Mouse (Mus musculus) midbrain, embryonic 12.5 days (tissue): ENCODE measurements around the gene Smoc1. TPM values are rescaled to one million over a fixed set of nuclear protein-coding genes. Genes with fewer than 3 reads are reported as not detected.

ENCODE experiments used
- ATAC-seq: fragments of 200-750 bp; cut with Nextera tagmentation; 2 replicates; pipeline ENCODE4 v1.8.0; 2017; ENCODE audit warnings: low read depth, moderate TSS enrichment, moderate library complexity; ENCODE audit not compliant: low FRiP score
- H3K27ac ChIP-seq: fragments of 300-500 bp; sonication (generic); replicated peaks from 2 replicates; pipeline ENCODE4 v1.5.1; 2016; ENCODE audit warnings: mild to moderate bottlenecking
- H3K27me3 ChIP-seq: fragments of 300-500 bp; sonication (generic); 2 replicates; pipeline ENCODE4 v1.6.1; 2016; ENCODE audit warnings: mild to moderate bottlenecking
- H3K36me3 ChIP-seq: fragments of 300-500 bp; sonication (generic); 2 replicates; pipeline ENCODE4 v1.6.1; 2016
- H3K4me1 ChIP-seq: fragments of 300-500 bp; sonication (generic); 2 replicates; pipeline ENCODE4 v1.6.1; 2016
- H3K4me2 ChIP-seq: fragments of 300-500 bp; sonication (generic); replicated peaks from 2 replicates; pipeline ENCODE4 v1.6.1; 2016; ENCODE audit warnings: mild to moderate bottlenecking, moderate library complexity
- H3K4me3 ChIP-seq: fragments of 300-500 bp; sonication (generic); 2 replicates; pipeline ENCODE4 v1.5.1; 2016; ENCODE audit warnings: mild to moderate bottlenecking
- H3K9ac ChIP-seq: fragments of 300-500 bp; sonication (generic); replicated peaks from 2 replicates; pipeline ENCODE4 v1.6.1; 2016; ENCODE audit warnings: mild to moderate bottlenecking, moderate library complexity
- H3K9me3 ChIP-seq: fragments of 300-500 bp; sonication (generic); 2 replicates; pipeline ENCODE4 v1.6.1; 2016; ENCODE audit warnings: mild to moderate bottlenecking
- WGBS: fragments of 180-500 bp; shearing (Covaris S2); methylation state at CpG from one replicate; pipeline ENCODE4 v1.1.7; 2016; 5-methylcytosine and 5-hydroxymethylcytosine counted together
- polyA plus RNA-seq: library from polyadenylated mRNA; unstranded; fragments of >200 nt; fragmentation: Nextera tagmentation; extraction: Ambion mirVana; gene quantifications from 2 replicates; pipeline ENCODE4 v1.2.1, GENCODE M21; 2016

Gene Smoc1
- 21.4 and 32.0 TPM in 2 replicates for polyA plus RNA-seq

DNA sequence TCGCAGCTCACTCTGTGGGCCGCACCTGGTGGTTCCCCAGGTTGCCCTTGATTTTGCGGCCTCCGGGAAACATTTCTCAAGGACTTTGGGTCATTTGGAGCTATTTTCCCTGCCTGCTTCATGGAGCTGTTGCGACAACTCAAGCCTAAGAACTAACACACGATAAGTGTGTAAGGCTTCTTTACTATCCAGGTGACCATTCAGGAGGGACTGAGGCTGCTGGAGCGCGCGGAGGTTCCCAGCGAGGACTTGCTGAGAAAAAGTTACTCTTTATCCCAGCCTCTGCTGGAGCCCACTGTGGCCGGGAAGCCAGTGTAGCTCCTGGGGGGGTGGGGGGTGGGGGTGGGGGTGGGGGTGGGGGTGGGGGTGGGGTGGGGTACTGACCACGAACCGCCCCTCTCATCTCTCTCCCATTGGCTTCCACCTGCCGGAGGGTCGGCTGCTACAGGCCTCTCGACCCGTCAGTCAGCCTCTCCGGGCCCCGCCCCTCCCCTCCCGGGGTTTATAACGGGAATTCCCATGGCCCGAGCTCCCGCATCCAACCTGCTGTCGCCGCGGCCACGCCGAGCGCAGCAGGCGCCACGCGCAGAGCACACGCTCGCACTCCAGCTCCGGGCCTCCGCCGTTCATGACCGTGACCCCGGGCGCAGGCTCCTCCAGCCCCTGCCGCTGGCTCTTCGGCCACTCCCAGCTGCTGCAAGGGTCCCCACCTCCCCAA, at the start of gene Smoc1:
Gene Smoc1 (plus strand): TSS at position 532 of the 718 bp plus-strand sequence.
- Histone ChIP-seq H3K27ac (no peak within 1 kb of the TSS), H3K4me3 (peak within 1 kb of the TSS; percentile 71), H3K36me3 (no peaks in the 10 kb centered on the region), H3K4me1 (peaks cover 27% of the 10 kb centered on the region), H3K27me3 (peaks cover 24% of the 10 kb centered on the region), H3K4me2 (peak within 1 kb of the TSS; percentile 70), H3K9ac (peak within 1 kb of the TSS; percentile 77), H3K9me3 (no peaks in the 10 kb centered on the region)
- WGBS: 4% methylated on average over 41 of the region's 42 CpGs
- ATAC-seq: peak; percentile 94

DNA sequence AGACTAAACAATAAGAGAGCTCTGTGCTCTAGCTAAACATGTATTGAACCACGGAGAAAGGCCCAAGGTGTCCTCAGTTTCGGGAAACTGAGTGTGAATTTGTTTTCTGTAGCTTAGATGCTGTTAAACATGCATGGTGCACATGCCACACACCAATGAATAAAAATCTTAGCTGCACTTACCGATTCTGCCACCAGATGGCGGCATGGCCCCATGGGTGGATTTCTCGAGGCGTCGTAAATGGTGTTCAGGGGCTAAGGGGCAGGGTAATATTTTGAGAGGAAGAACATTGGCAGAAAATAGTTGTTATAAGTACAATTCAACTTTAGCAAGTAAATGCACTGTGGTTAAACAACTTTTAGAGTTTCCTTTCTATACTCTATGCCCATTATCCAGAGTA, 44.3 kb upstream of the Smoc1 start:
- ATAC-seq: no peak
- no peak overlapping the region for H3K4me3 ChIP-seq
- WGBS: 1% methylated on average over 7 of the region's 7 CpGs
- H3K4me1 ChIP-seq: no peaks in the 10 kb centered on the region
- no peaks in the 10 kb centered on the region for H3K9me3 ChIP-seq
- no peak overlapping the region for H3K27ac ChIP-seq
- H3K27me3 ChIP-seq: no peaks in the 10 kb centered on the region
- H3K4me2 ChIP-seq: no peak overlapping the region
- no peak overlapping the region for H3K9ac ChIP-seq
- H3K36me3 ChIP-seq: no peaks in the 10 kb centered on the region

DNA sequence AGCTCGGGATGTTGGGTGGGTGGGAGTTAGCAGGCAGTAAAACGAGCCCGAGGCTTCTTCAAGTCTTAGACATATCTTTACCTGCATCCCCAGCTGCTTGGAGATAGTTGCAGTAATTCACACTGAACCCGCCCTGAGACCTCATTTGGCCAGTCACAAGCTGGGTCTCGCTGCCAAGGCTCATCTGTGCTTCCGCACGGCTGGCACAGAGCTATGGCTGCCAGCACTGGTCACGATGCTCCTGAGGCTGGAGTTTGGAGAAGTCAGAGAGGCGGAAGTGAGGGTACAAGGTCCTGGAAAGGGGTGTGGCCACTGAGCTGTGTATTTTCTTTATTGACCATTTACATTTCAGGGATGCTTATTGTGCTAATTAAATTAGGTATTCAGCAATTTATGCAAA, 42.9 kb upstream of the Smoc1 start:
- H3K9me3 ChIP-seq: no peaks in the 10 kb centered on the region
- H3K27me3 ChIP-seq: no peaks in the 10 kb centered on the region
- 76% methylated on average over 9 of the region's 9 CpGs for WGBS
- no peaks in the 10 kb centered on the region for H3K4me1 ChIP-seq
- no peak overlapping the region for H3K4me3 ChIP-seq
- no peak overlapping the region for H3K9ac ChIP-seq
- no peaks in the 10 kb centered on the region for H3K36me3 ChIP-seq
- ATAC-seq: no peak
- H3K4me2 ChIP-seq: no peak overlapping the region
- H3K27ac ChIP-seq: no peak overlapping the region

DNA sequence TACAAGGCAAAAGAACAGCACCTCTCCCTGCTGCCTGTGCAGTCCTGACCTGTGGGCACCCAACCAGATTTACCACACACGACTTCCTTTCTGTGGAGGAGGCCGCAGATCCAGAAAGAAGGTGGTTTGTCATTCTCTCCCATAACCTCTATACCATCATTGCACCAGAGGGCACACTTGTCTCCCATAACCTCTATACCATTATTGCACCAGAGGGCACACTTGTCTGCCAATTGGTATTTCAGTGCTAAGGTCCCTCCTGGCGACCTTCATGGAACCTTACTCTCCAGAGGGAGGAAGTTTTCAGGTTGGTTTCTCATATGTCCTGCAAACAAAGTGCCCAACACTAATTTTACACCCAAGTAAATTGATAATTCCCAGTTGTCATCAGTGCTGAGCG, 40.0 kb upstream of the Smoc1 start:
- WGBS: 85% methylated on average over 4 of the region's 4 CpGs

DNA sequence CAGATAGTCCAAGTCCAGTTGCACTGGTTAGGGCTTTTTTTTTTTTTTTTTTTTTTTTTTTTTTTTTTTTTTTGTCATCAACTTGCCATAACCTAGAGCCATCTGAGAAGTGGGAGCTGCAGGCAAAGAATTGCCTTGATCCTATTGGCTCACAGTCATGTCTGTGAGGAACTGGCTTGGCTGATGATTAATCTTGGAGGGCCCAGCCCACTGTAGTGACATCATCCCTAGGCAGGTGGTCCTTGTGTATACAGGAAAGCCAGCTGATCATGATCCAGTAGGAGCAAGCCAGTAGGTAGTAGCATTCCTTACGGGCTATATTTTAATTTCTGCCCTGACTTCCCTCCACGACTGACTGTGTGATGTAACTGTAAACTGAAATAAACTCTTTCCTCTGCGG, 38.3 kb upstream of the Smoc1 start:
- Histone ChIP-seq H3K27ac (no peak overlapping the region), H3K4me1 (peaks cover 7% of the 10 kb centered on the region), H3K36me3 (no peaks in the 10 kb centered on the region), H3K27me3 (no peaks in the 10 kb centered on the region), H3K4me3 (no peak overlapping the region), H3K9me3 (no peaks in the 10 kb centered on the region), H3K4me2 (no peak overlapping the region), H3K9ac (no peak overlapping the region)
- 88% methylated on average over 3 of the region's 3 CpGs for WGBS
- ATAC-seq: no peak

More for the DNA sequence above, 40.0 kb upstream of the Smoc1 start:
- H3K27me3 ChIP-seq: no peaks in the 10 kb centered on the region
- no peak for ATAC-seq
- H3K9ac ChIP-seq: no peak overlapping the region
- no peaks in the 10 kb centered on the region for H3K36me3 ChIP-seq
- H3K4me2 ChIP-seq: no peak overlapping the region
- H3K27ac ChIP-seq: no peak overlapping the region
- H3K4me1 ChIP-seq: peaks cover 7% of the 10 kb centered on the region
- H3K9me3 ChIP-seq: no peaks in the 10 kb centered on the region
- no peak overlapping the region for H3K4me3 ChIP-seq

DNA sequence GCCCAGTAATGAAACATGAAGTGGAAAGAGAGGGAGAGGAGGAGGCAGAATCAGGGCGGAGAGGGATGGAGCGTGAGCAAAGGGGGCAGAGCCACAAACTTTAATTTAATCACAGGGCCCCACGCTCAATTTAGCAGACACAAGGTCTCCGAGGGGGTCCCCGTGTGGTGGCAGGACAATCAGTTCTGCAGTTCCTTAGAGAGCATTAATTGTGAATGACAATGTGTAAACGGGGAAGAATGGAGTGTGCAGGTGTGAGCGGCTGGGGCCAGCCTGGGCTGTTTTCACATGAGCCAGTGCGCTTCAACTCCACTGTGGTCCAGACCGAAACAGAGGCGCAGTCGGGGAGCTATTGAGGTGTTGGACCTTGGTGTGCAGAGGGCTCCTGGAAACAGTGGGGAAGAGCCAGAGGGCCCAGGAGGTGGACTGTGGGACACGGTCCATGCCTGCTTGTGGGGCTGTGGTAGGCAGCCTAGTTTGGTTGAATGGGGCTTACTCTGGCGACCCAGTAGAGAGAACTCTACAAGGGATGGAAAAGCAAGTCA, 35.6 kb upstream of the Smoc1 start:
- Histone ChIP-seq H3K27ac (peak overlapping the region; percentile 20; the same call in 1 of the 2 replicates), H3K9me3 (peaks cover 5% of the 10 kb centered on the region; the same call in 1 of the 2 replicates), H3K4me2 (no peak overlapping the region), H3K4me1 (peaks cover 7% of the 10 kb centered on the region), H3K9ac (no peak overlapping the region), H3K36me3 (no peaks in the 10 kb centered on the region), H3K4me3 (no peak overlapping the region), H3K27me3 (no peaks in the 10 kb centered on the region)
- 48% methylated on average over 13 of the region's 13 CpGs for WGBS
- peak; percentile 49; the same call in 1 of the 2 replicates for ATAC-seq

DNA sequence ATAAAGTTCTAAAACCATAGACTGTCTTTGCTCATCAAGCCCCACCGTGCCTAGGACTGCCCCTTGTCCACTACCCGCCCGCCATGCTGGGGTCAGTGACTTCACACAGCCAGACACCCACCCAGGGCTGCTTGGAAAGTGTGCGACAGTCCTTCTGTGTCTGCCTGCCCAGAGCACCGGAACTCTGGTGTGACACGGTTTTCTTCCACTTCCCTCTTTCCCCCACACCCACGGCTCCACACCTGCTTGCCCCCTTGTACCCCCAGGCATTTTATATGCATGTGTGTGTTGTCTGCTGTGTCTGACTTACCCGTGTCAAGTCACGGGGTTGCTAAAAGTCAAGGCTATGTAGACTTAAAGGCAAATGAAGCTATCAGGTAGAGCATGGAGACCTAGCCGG, 34.8 kb upstream of the Smoc1 start:
- H3K9ac ChIP-seq: no peak overlapping the region
- no peak for ATAC-seq
- H3K27ac ChIP-seq: no peak overlapping the region
- WGBS: 88% methylated on average over 10 of the region's 10 CpGs
- H3K4me1 ChIP-seq: peaks cover 7% of the 10 kb centered on the region
- peaks cover 5% of the 10 kb centered on the region; the same call in 1 of the 2 replicates for H3K9me3 ChIP-seq
- H3K36me3 ChIP-seq: no peaks in the 10 kb centered on the region
- H3K4me3 ChIP-seq: no peak overlapping the region
- H3K4me2 ChIP-seq: no peak overlapping the region
- no peaks in the 10 kb centered on the region for H3K27me3 ChIP-seq

DNA sequence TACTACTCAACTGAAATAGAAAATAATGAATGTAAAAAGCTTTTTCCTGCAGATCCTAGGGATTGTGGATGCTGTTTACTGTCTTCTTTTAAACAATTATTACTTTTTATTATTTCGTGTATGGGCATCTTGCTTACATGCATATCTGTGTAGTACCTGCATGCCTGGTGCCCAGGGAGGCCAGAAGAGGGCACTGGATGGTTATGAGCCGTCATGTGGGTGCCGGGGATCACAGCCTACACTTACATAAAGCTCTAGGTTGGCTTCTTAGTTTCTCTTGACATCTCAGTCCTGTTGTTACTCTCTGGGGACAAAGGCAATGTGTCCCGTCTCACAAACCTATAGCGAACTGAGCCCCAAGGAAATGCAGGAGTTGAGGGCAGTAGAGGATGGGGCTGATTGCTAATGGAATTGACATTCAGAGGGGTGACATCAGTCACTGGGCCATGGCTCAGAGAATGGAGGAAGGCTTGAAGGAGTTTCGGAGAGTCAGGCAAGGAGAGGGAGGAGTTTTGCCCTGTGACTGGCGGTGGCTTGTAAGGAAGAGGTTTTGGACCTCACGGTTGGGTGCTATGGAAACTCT, 34.0 kb upstream of the Smoc1 start:
- no peak overlapping the region for H3K4me3 ChIP-seq
- H3K27me3 ChIP-seq: no peaks in the 10 kb centered on the region; the same call in 1 of the 2 replicates
- no peak overlapping the region for H3K27ac ChIP-seq
- H3K4me2 ChIP-seq: no peak overlapping the region
- WGBS: 82% methylated on average over 8 of the region's 8 CpGs
- peaks cover 5% of the 10 kb centered on the region; the same call in 1 of the 2 replicates for H3K9me3 ChIP-seq
- no peak for ATAC-seq
- no peaks in the 10 kb centered on the region for H3K36me3 ChIP-seq
- peaks cover 7% of the 10 kb centered on the region for H3K4me1 ChIP-seq
- no peak overlapping the region for H3K9ac ChIP-seq

DNA sequence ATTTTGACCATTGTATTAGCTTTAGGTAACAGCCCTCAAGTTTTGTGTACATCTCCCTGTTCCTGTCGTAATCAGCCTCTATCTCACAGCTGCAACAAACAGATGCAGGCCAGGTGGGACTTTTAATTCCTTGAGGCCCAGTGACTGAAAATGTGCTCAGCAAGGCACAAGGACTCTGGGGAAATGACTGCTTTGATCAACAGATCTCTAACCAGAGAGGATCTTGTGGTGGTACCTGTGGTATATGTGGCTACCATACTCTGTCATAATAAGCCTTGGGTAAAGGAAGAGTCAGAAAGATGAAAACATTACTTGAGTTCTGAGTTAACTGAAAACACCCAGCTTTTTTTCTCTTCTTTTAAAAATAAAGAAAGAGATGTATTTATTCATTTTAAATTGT, 32.8 kb upstream of the Smoc1 start:
- no peak overlapping the region for H3K27ac ChIP-seq
- 87% methylated on average over 1 of the region's 1 CpGs for WGBS
- peaks cover 11% of the 10 kb centered on the region for H3K4me1 ChIP-seq
- no peak for ATAC-seq
- no peak overlapping the region for H3K4me2 ChIP-seq
- H3K36me3 ChIP-seq: no peaks in the 10 kb centered on the region
- H3K9ac ChIP-seq: no peak overlapping the region
- H3K9me3 ChIP-seq: peaks cover 5% of the 10 kb centered on the region; the same call in 1 of the 2 replicates
- no peak overlapping the region for H3K4me3 ChIP-seq
- H3K27me3 ChIP-seq: no peaks in the 10 kb centered on the region; the same call in 1 of the 2 replicates

DNA sequence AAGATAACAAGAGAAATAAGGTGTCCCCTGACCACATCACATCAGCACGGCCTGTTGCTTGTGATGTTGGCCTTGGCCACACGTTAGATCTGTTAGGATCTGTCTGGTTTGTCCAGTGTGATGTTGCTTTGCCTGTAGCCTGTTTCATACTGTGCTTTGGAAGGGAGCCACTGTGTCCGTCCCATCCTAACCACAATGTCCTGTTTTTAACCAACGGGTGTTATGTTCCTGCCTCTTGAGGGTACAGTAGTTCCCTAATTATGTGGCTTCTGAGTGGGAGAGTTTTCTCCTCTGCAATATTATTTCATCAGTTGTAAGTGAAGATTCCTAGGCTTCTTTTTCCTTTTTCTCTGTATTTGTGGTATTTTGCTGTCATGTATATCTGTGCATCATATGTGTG, 31.3 kb upstream of the Smoc1 start:
- no peak for ATAC-seq
- no peak overlapping the region for H3K9ac ChIP-seq
- peaks cover 23% of the 10 kb centered on the region for H3K4me1 ChIP-seq
- WGBS: 94% methylated on average over 4 of the region's 4 CpGs
- H3K4me3 ChIP-seq: no peak overlapping the region
- H3K4me2 ChIP-seq: no peak overlapping the region
- no peaks in the 10 kb centered on the region; the same call in none of the 2 replicates for H3K27me3 ChIP-seq
- H3K36me3 ChIP-seq: no peaks in the 10 kb centered on the region
- H3K9me3 ChIP-seq: peaks cover 5% of the 10 kb centered on the region; the same call in 1 of the 2 replicates
- H3K27ac ChIP-seq: no peak overlapping the region

DNA sequence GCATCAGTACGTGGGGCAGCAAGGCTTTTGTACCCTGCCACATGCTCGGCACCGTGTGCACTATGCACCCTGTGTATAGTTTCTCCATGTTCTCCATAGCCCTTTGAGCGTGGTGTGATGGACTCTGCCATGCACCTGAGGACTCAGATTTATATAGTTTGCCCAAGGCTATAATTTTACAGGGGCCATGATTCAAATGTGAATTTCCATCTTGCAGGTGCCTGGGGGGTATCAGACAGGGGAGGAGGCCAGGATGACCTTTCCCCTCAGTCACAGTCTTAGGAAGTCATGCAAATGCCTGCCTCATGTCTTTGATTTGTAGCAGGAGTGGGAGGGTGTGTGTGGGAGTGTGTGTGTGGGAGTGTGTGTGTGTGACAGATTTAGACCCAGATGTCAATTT, 29.0 kb upstream of the Smoc1 start:
- Histone ChIP-seq H3K9me3 (peaks cover 5% of the 10 kb centered on the region; the same call in 1 of the 2 replicates), H3K4me2 (no peak overlapping the region), H3K9ac (no peak overlapping the region), H3K27me3 (no peaks in the 10 kb centered on the region; the same call in none of the 2 replicates), H3K36me3 (no peaks in the 10 kb centered on the region), H3K4me3 (no peak overlapping the region), H3K27ac (no peak overlapping the region), H3K4me1 (peaks cover 23% of the 10 kb centered on the region)
- WGBS: 76% methylated on average over 4 of the region's 4 CpGs
- no peak; the same call in 1 of the 2 replicates for ATAC-seq
